Mouse (Mus musculus) neural tube, embryonic 15.5 days (tissue): ENCODE measurements at regions not wholly inside any gene's neighbourhood (a gene's known extent, or its start where the extent isn't known, plus 50 kb on each side); places are given as distances from the start of the nearest gene placed in this dataset.

ENCODE experiments used
- ATAC-seq: fragments of 200-750 bp; cut with Nextera tagmentation; 2 replicates; pipeline ENCODE4 v1.8.0; 2017; ENCODE audit warnings: mild to moderate bottlenecking, moderate TSS enrichment, moderate library complexity; ENCODE audit not compliant: low FRiP score
- H3K27ac ChIP-seq: fragments of 300-500 bp; sonication (generic); replicated peaks from 2 replicates; pipeline ENCODE4 v1.5.1; 2015; ENCODE audit warnings: mild to moderate bottlenecking, inconsistent platforms
- H3K27me3 ChIP-seq: fragments of 300-500 bp; sonication (generic); replicated peaks from 2 replicates; pipeline ENCODE4 v1.6.1; 2015; ENCODE audit warnings: inconsistent platforms
- H3K36me3 ChIP-seq: fragments of 300-500 bp; sonication (generic); 2 replicates; pipeline ENCODE4 v1.6.1; 2015; ENCODE audit warnings: inconsistent platforms
- H3K4me1 ChIP-seq: fragments of 300-500 bp; sonication (generic); 2 replicates; pipeline ENCODE4 v1.6.1; 2015; ENCODE audit warnings: inconsistent platforms
- H3K4me2 ChIP-seq: fragments of 300-500 bp; sonication (generic); 2 replicates; pipeline ENCODE4 v1.6.1; 2015; ENCODE audit warnings: inconsistent platforms, mild to moderate bottlenecking, moderate library complexity
- H3K4me3 ChIP-seq: fragments of 300-500 bp; sonication (generic); replicated peaks from 2 replicates; pipeline ENCODE4 v1.5.1; 2015; ENCODE audit warnings: mild to moderate bottlenecking, inconsistent platforms
- H3K9ac ChIP-seq: fragments of 300-500 bp; sonication (generic); replicated peaks from 2 replicates; pipeline ENCODE4 v1.6.1; 2015; ENCODE audit warnings: mild to moderate bottlenecking, inconsistent platforms
- H3K9me3 ChIP-seq: fragments of 300-500 bp; sonication (generic); replicated peaks from 2 replicates; pipeline ENCODE4 v1.6.1; 2016; ENCODE audit warnings: inconsistent platforms
- WGBS: fragments of 180-500 bp; shearing (Covaris S2); methylation state at CpG from one replicate; pipeline ENCODE4 v1.1.7; 2015; ENCODE audit warnings: mixed read lengths; 5-methylcytosine and 5-hydroxymethylcytosine counted together

DNA sequence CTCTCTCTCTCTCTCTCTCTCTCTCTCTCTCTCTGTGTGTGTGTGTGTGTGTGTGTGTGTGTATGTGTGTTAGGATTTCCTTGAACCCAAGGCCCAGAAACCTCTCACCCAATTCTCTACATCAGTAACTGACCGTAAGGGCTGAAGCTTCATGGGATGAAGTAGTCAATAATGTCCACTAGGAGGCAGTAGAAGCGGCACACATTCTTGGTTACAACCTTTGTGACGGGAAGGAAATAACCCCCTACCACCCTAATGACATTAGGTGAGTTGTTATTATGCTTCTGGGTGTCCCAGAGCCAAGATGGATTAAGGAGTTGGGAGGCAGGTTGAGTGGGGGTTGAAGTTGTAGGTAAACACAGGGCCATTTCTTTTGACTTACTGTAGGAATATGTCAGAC, 55.5 kb upstream of the Itprid1 start:
- 52% methylated on average over 3 of the region's 3 CpGs for WGBS
- H3K9me3 ChIP-seq: no peaks in the 10 kb centered on the region

DNA sequence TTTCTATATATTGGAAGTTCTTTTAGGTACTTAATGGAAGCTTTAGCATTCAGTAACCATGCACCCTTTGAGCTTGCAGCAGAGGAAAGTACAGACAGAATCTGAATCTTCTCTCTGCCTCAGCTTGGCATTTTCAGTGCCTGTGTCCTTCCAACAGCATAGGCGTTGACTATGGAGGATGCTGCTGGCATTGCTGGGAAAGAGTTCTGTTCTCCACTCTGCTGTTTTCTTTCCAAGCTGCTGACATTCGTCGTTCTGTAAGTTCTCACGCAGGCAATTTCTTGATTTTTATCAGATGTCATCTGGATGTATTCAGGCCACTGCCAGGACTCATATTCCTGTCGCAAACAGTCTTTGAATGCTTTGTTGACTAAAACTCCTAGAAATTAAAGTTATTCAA, 61.2 kb upstream of the Itprid1 start:
- Histone ChIP-seq H3K4me1 (no peaks in the 10 kb centered on the region), H3K4me2 (no peak overlapping the region), H3K27ac (no peak overlapping the region), H3K27me3 (no peaks in the 10 kb centered on the region), H3K4me3 (no peak overlapping the region), H3K9ac (no peak overlapping the region), H3K9me3 (no peaks in the 10 kb centered on the region), H3K36me3 (no peaks in the 10 kb centered on the region)
- WGBS: 91% methylated on average over 5 of the region's 5 CpGs
- no peak for ATAC-seq

More for the DNA sequence above, 55.5 kb upstream of the Itprid1 start:
- Histone ChIP-seq H3K9ac (no peak overlapping the region), H3K4me3 (no peak overlapping the region), H3K27ac (no peak overlapping the region), H3K4me2 (no peak overlapping the region), H3K36me3 (no peaks in the 10 kb centered on the region), H3K4me1 (no peaks in the 10 kb centered on the region), H3K27me3 (no peaks in the 10 kb centered on the region)
- no peak for ATAC-seq

GRCm38 (mm10) chr6:55770341-55770740, 66.4 kb upstream of the Itprid1 start:
- no peak overlapping the region for H3K9ac ChIP-seq
- no peaks in the 10 kb centered on the region for H3K36me3 ChIP-seq
- no peaks in the 10 kb centered on the region for H3K27me3 ChIP-seq
- H3K27ac ChIP-seq: no peak overlapping the region
- H3K4me2 ChIP-seq: no peak overlapping the region
- H3K4me3 ChIP-seq: no peak overlapping the region
- H3K4me1 ChIP-seq: no peaks in the 10 kb centered on the region
- H3K9me3 ChIP-seq: no peaks in the 10 kb centered on the region
- no peak for ATAC-seq
- WGBS: 77% methylated on average over 8 of the region's 8 CpGs

DNA sequence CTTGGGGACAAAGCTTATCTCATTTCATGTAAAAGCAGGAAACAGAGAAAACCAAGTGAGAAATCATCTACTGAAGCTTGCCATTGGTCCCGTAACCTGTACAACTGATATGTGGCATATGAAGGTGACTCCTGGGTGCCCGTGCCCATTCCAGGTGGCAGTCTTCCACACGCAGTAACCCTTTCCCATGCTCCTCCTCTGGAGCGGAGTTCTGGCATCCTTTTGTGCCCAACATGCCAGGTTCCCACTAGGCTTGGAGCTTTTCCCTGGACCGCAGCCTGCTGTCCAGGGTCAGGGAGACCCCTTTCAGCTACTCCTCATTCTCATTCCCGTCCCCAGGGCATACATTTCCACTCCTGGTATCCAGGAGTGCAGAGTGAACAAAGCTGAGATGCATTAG, 74.4 kb upstream of the Neurod6 start:
- Histone ChIP-seq H3K4me2 (no peak overlapping the region), H3K4me1 (0 out of 2 replicates have a peak, but pooled peaks cover 8% of the 10 kb centered on the region), H3K4me3 (no peak overlapping the region), H3K9me3 (no peaks in the 10 kb centered on the region), H3K27me3 (no peaks in the 10 kb centered on the region), H3K9ac (no peak overlapping the region), H3K27ac (no peak overlapping the region), H3K36me3 (no peaks in the 10 kb centered on the region)
- 78% methylated on average over 6 of the region's 6 CpGs for WGBS
- ATAC-seq: no peak

GRCm38 (mm10) chr6:55750831-55751230, 69.8 kb upstream of the Neurod6 start:
- 55% methylated on average over 11 of the region's 11 CpGs for WGBS
- Histone ChIP-seq H3K4me2 (no peak overlapping the region), H3K9me3 (no peaks in the 10 kb centered on the region), H3K36me3 (no peaks in the 10 kb centered on the region), H3K4me3 (no peak overlapping the region), H3K4me1 (0 out of 2 replicates have a peak, but pooled peaks cover 8% of the 10 kb centered on the region), H3K27ac (0 out of 2 replicates have a peak overlapping the region, but pooled peaks have one; percentile 15), H3K9ac (no peak overlapping the region), H3K27me3 (no peaks in the 10 kb centered on the region)
- ATAC-seq: peak; percentile 53; the same call in 1 of the 2 replicates

- ATAC-seq: no peak
These were observed 64.7 kb upstream of the Neurod6 start for GRCm38 (mm10) chr6:55745859-55746151.

DNA sequence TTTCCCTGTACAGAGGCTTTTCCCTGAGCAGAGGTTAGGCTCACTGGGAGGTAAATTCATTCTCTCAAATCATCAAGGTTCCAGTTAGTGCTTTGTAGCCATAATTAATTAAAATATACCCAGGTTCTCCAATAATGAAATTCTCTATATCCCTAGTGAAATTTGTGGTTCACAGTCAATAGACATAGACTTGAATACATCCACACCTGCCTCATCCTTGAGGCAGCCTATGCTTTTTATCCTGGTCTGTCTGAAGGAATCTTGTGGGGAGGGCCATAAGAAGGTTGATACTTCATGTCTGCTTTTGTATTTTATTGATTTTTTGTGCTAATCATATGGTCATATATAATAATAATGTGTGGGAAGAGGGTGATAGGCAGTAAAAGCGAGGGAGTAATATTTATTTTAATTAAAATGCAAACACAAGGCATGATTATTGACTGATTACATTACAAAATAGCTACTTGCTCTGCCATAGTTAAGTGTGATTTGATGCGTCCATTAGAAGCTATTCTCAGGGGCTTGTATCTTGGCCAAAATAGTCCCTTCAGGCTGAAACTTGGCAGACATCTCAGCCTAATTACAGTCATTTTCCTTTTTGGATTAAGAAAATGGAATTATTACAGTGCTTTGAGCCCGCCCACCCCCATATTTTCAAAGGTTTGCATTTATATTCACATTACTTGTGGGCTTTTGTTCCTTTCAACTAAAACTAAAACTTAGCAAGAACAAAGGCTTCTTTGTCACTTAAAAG, 64.2 kb upstream of the Neurod6 start:
- Histone ChIP-seq H3K4me2 (no peak overlapping the region), H3K9ac (no peak overlapping the region), H3K36me3 (no peaks in the 10 kb centered on the region), H3K27ac (no peak overlapping the region), H3K27me3 (no peaks in the 10 kb centered on the region), H3K4me3 (no peak overlapping the region), H3K4me1 (no peaks in the 10 kb centered on the region), H3K9me3 (no peaks in the 10 kb centered on the region)
- no peak for ATAC-seq
- WGBS: 46% methylated on average over 3 of the region's 3 CpGs

More at GRCm38 (mm10) chr6:55745859-55746151, 64.7 kb upstream of the Neurod6 start:
- H3K27me3 ChIP-seq: no peaks in the 10 kb centered on the region
- 0 out of 2 replicates have a peak, but pooled peaks cover 3% of the 10 kb centered on the region for H3K4me1 ChIP-seq
- H3K9ac ChIP-seq: no peak overlapping the region
- H3K4me3 ChIP-seq: no peak overlapping the region
- H3K36me3 ChIP-seq: no peaks in the 10 kb centered on the region
- no peak overlapping the region for H3K27ac ChIP-seq
- H3K4me2 ChIP-seq: no peak overlapping the region
- WGBS: 55% methylated on average over 2 of the region's 2 CpGs
- H3K9me3 ChIP-seq: no peaks in the 10 kb centered on the region

GRCm38 (mm10) chr6:55731301-55731826, 50.3 kb upstream of the Neurod6 start:
- ATAC-seq: no peak
- H3K36me3 ChIP-seq: no peaks in the 10 kb centered on the region
- no peaks in the 10 kb centered on the region for H3K27me3 ChIP-seq
- H3K9me3 ChIP-seq: no peaks in the 10 kb centered on the region
- no peaks in the 10 kb centered on the region for H3K4me1 ChIP-seq
- H3K4me2 ChIP-seq: no peak overlapping the region
- WGBS: 92% methylated on average over 5 of the region's 5 CpGs
- H3K4me3 ChIP-seq: no peak overlapping the region
- H3K27ac ChIP-seq: no peak overlapping the region
- H3K9ac ChIP-seq: no peak overlapping the region
